Mouse (Mus musculus) heart, postnatal 0 days (tissue): ENCODE results near the gene Vezf1. TPM values are rescaled to one million over a fixed set of nuclear protein-coding genes. Genes with fewer than 3 reads are reported as not detected.
A peak's percentile ranks its signal among the peaks of the same experiment; 100 is the strongest.

ENCODE experiments used
- ATAC-seq: fragments of 200-750 bp; cut with Nextera tagmentation; 2 replicates; pipeline ENCODE4 v1.8.0; 2017; ENCODE audit warnings: low read depth, moderate number of reproducible peaks, moderate library complexity; ENCODE audit not compliant: insufficient read depth
- DNase-seq: peaks from one replicate; pipeline ENCODE4 v3.0.0-alpha.2; 2016; ENCODE audit warnings: low spot score
- H3K27ac ChIP-seq: fragments of 300-500 bp; sonication (generic); 2 replicates; pipeline ENCODE4 v1.5.1; 2014; ENCODE audit warnings: low read depth, mild to moderate bottlenecking
- H3K27me3 ChIP-seq: fragments of 300-500 bp; sonication (generic); 2 replicates; pipeline ENCODE4 v1.6.1; 2014; ENCODE audit warnings: low read length, mixed read lengths; ENCODE audit not compliant: control insufficient read depth, insufficient read depth
- H3K36me3 ChIP-seq: fragments of 300-500 bp; sonication (generic); replicated peaks from 2 replicates; pipeline ENCODE4 v1.6.1; 2014; ENCODE audit warnings: low read length, mixed read lengths; ENCODE audit not compliant: control insufficient read depth, insufficient read depth
- H3K4me1 ChIP-seq: fragments of 300-500 bp; sonication (generic); 2 replicates; pipeline ENCODE4 v1.6.1; 2014; ENCODE audit warnings: antibody characterized with exemption; ENCODE audit not compliant: control insufficient read depth, insufficient read depth
- H3K4me2 ChIP-seq: fragments of 300-500 bp; sonication (generic); 2 replicates; pipeline ENCODE4 v1.6.1; 2014; ENCODE audit warnings: low read depth, mild to moderate bottlenecking, low read length, moderate library complexity
- H3K4me3 ChIP-seq: fragments of 300-500 bp; sonication (generic); 2 replicates; pipeline ENCODE4 v1.5.1; 2014; ENCODE audit warnings: low read depth, low read length
- H3K9ac ChIP-seq: fragments of 300-500 bp; sonication (generic); replicated peaks from 2 replicates; pipeline ENCODE4 v1.6.1; 2014; ENCODE audit warnings: low read depth, low read length, mixed read lengths
- H3K9me3 ChIP-seq: fragments of 300-500 bp; sonication (generic); replicated peaks from 2 replicates; pipeline ENCODE4 v1.6.1; 2016; ENCODE audit warnings: low read length; ENCODE audit not compliant: control insufficient read depth
- CTCF ChIP-seq: IDR thresholded peaks from 2 replicates; pipeline ENCODE4 v1.5.1; 2016; ENCODE audit warnings: antibody characterized with exemption, control low read depth, low read depth
- EP300 ChIP-seq: IDR thresholded peaks from 2 replicates; pipeline ENCODE4 v1.6.1; 2016; ENCODE audit warnings: antibody characterized with exemption, low read depth
- WGBS: fragments of 180-500 bp; shearing (Covaris S2); extraction: QIAGEN DNeasy Blood & Tissue Kit; methylation state at CpG from one replicate; pipeline ENCODE4 v1.1.7; 2014; 5-methylcytosine and 5-hydroxymethylcytosine counted together
- polyA plus RNA-seq: library from polyadenylated mRNA; unstranded; fragments of >200 nt; fragmentation: Nextera tagmentation; extraction: Ambion mirVana; gene quantifications from 2 replicates; pipeline ENCODE4 v1.2.1, GENCODE M21; 2015
- total RNA-seq: library from RNA; depleted of rRNA; stranded (reverse); fragments of >200 nt; gene quantifications from 2 replicates; pipeline ENCODE4 v1.2.3, GENCODE M21; 2014; ENCODE audit warnings: low replicate concordance

The Vezf1 gene
- total and polyA plus RNA-seq, 2 experiments from 2014 or later = 17.6 to 31.9 TPM

- ATAC-seq (peak; percentile 66), DNase-seq (peak; percentile 47)
- H3K27me3 ChIP-seq = no peaks in the 10 kb centered on the region
- H3K9me3 ChIP-seq = no peaks in the 10 kb centered on the region
- peak overlapping the region; percentile 82 for H3K4me2 ChIP-seq
- TF ChIP-seq EP300 (no peak), CTCF (no peak)
- peaks cover 22% of the 10 kb centered on the region for H3K4me1 ChIP-seq
- under 1% methylated on average over 72 of the region's 76 CpGs for WGBS
- peak overlapping the region; percentile 96 for H3K27ac ChIP-seq
- peaks cover 22% of the 10 kb centered on the region for H3K36me3 ChIP-seq
- peak overlapping the region; percentile 91 for H3K9ac ChIP-seq
- H3K4me3 ChIP-seq = peak overlapping the region; percentile 72
Observed at GRCm38 (mm10) chr11:88047871-88048531, 20.1 kb upstream of the Vezf1 start.

- peak overlapping the region; percentile 72 for H3K4me3 ChIP-seq
Observed at GRCm38 (mm10) chr11:88048961-88049670, 19.0 kb upstream of the Vezf1 start.

GRCm38 (mm10) chr11:88049732-88050131 lies 18.3 kb upstream of the Vezf1 start:
- ATAC-seq (no peak), DNase-seq (no peak)
- Histone ChIP-seq H3K27ac (no peak overlapping the region), H3K27me3 (no peaks in the 10 kb centered on the region), H3K4me3 (peak overlapping the region; percentile 72), H3K9me3 (no peaks in the 10 kb centered on the region), H3K36me3 (peaks cover 23% of the 10 kb centered on the region), H3K4me2 (peak overlapping the region; percentile 82), H3K9ac (no peak overlapping the region), H3K4me1 (peaks cover 22% of the 10 kb centered on the region)
- TF ChIP-seq CTCF (no peak), EP300 (no peak)

More at GRCm38 (mm10) chr11:88048961-88049670, 19.0 kb upstream of the Vezf1 start:
- no peak for TF ChIP-seq EP300
- TF ChIP-seq CTCF = no peak
- Histone ChIP-seq H3K36me3 (peaks cover 23% of the 10 kb centered on the region), H3K9ac (peak overlapping the region; percentile 91), H3K9me3 (no peaks in the 10 kb centered on the region), H3K27ac (no peak overlapping the region), H3K4me1 (peaks cover 22% of the 10 kb centered on the region), H3K4me2 (peak overlapping the region; percentile 82), H3K27me3 (no peaks in the 10 kb centered on the region)
- peak; percentile 11 for DNase-seq
- 12% methylated on average over 26 of the region's 26 CpGs for WGBS
- no peak for ATAC-seq

- Histone ChIP-seq H3K27me3 (no peaks in the 10 kb centered on the region), H3K9ac (no peak overlapping the region), H3K27ac (no peak overlapping the region), H3K4me2 (no peak overlapping the region), H3K4me3 (no peak overlapping the region), H3K9me3 (no peaks in the 10 kb centered on the region), H3K4me1 (peaks cover 17% of the 10 kb centered on the region), H3K36me3 (peaks cover 23% of the 10 kb centered on the region)
- WGBS = 84% methylated on average over 4 of the region's 4 CpGs
- DNase-seq (no peak), ATAC-seq (no peak)
- TF ChIP-seq CTCF (no peak), EP300 (no peak)
Observed at GRCm38 (mm10) chr11:88052638-88053037, 15.4 kb upstream of the Vezf1 start.

GRCm38 (mm10) chr11:88053821-88054220 lies 14.3 kb upstream of the Vezf1 start:
- Histone ChIP-seq H3K4me3 (no peak overlapping the region), H3K27me3 (no peaks in the 10 kb centered on the region), H3K4me1 (peaks cover 16% of the 10 kb centered on the region), H3K27ac (no peak overlapping the region), H3K9me3 (no peaks in the 10 kb centered on the region), H3K9ac (no peak overlapping the region), H3K36me3 (peaks cover 23% of the 10 kb centered on the region), H3K4me2 (no peak overlapping the region)
- no peak for ATAC-seq
- TF ChIP-seq CTCF (no peak), EP300 (no peak)
- DNase-seq = no peak
- WGBS = 62% methylated on average over 3 of the region's 3 CpGs
